Mouse (Mus musculus) kidney, adult 2 months (tissue): Measurements from ENCODE around the gene Gadd45b.

Source experiments
- CTCF ChIP-seq: fragments of 200-500 bp; conservative IDR thresholded peaks from 2 replicates; pipeline ENCODE4 v1.5.1; 2011; ENCODE audit warnings: low read depth, mild to moderate bottlenecking, control low read depth, low read length, moderate library complexity, mixed read lengths; ENCODE audit not compliant: insufficient read depth, insufficient read length
- POLR2A ChIP-seq: fragments of 200-500 bp; IDR thresholded peaks from one replicate; pipeline ENCODE4 v1.6.1; 2011; ENCODE audit warnings: low read depth, low read length, control low read depth

DNA sequence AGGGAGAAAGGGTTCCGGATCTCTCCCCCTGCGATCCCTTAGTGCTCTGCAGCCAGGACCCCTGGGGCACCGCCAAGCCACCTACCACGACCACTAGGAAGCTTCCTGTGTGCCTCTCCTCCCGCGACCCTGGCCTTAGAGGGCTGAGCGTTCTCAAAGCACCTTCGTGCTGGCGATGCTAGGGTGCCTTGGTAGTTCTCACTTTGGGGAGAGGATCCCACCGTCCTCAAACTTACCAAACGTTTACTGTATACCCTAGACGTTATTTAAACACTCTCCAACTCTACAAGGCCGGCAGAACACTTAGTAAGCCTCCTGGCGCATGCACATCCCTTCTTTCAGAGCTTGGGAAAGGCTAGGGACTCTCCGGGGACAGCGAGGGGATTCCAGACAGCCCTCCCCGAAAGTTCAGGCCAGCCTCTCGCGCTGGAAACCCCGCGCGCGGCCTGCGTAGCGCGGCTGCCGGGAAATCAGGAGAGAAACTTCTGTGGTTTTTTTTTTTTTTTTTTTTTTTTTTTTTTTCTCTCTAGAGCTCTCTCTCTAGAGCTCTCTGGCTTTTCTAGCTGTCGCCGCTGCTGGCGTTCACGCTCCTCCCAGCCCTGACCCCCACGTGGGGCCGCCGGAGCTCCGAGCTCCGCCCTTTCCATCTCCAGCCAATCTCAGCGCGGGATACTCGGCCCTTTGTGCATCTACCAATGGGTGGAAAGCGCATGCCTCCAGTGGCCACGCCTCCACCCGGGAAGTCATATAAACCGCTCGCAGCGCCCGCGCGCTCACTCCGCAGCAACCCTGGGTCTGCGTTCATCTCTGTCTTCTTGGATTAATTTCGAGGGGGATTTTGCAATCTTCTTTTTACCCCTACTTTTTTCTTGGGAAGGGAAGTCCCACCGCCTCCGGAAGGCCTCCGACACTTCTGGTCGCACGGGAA lies at the start of gene Gadd45b:
- TF ChIP-seq POLR2A = peak; percentile 98
- no peak for TF ChIP-seq CTCF
